Mouse (Mus musculus): ENCODE results near the gene Ltbr. TPM values are rescaled to one million over a fixed set of nuclear protein-coding genes. Genes with fewer than 3 reads are reported as not detected.

Ltbr gene
- total and polyA plus RNA-seq, 2 experiments from 2014 or later, result 38.3 to 76.7 TPM

DNA sequence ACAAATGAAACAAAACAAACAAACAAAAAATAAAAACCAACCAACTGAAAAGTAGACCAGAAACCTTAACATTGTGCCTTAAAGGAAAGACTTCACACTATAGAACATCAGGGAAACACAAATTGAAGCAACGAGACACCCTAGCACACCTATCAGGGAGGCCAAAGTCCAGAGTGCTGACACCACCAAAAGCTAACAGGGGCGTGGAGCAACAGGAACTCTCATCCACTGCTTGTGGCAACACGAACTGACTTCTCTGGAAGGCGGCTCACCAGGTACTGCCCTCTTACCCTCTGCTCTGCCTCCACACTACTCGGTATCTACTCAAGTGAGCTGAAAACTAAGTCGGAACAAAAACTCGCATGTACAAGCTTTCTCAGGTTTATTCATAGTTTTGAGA is 21.4 kb downstream of the Ltbr start:
- ATAC-seq (ENCODE audit: insufficient read depth, low read depth) (no peak), DNase-seq (ENCODE audit: low spot score) (no peak)
- Histone ChIP-seq H3K27ac (ENCODE audit: low read depth) (no peak overlapping the region), H3K4me3 (ENCODE audit: low read depth, low read length) (no peak overlapping the region), H3K9me3 (replicated peaks; ENCODE audit: control insufficient read depth, low read length) (no peaks in the 10 kb centered on the region), H3K9ac (replicated peaks; ENCODE audit: low read depth, low read length) (no peak overlapping the region), H3K36me3 (replicated peaks; ENCODE audit: control insufficient read depth, insufficient read depth, low read length) (no peaks in the 10 kb centered on the region), H3K4me2 (ENCODE audit: low read depth, low read length) (no peak overlapping the region), H3K27me3 (ENCODE audit: control insufficient read depth, insufficient read depth, low read length) (0 out of 2 replicates have a peak, but pooled peaks cover 3% of the 10 kb centered on the region), H3K4me1 (ENCODE audit: control insufficient read depth, insufficient read depth) (no peaks in the 10 kb centered on the region)
- TF ChIP-seq EP300 (IDR thresholded peaks at IDR 0.05; ENCODE audit: low read depth) (no peak), CTCF (IDR thresholded peaks at IDR 0.05; ENCODE audit: low read depth) (no peak)
- WGBS, result 85% methylated on average over 7 of the region's 7 CpGs

DNA sequence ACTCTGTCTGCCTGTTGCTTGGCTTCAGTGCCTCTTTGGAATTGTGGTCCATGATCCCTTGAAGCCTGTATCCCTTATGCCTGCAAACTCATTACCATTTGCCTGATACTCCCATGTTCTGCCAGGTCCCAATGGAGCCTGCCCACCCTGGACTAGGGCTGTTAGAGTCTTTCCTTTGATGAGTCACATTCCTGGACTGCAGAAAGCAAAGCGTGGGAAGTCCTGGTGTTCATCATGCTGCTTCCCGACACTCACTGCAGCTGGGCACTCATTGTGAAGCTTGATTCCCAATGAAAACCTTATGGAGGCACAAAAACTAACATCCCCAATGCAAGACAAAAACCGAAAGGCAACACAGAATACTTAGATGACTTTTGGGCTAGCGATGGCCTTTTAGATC is 22.4 kb downstream of the Ltbr start:
- H3K9me3 ChIP-seq (replicated peaks; ENCODE audit: control insufficient read depth, low read length), result no peaks in the 10 kb centered on the region
- WGBS, result 57% methylated on average over 4 of the region's 4 CpGs
- H3K4me2 ChIP-seq (ENCODE audit: low read depth, low read length), result no peak overlapping the region
- no peak overlapping the region for H3K27ac ChIP-seq (ENCODE audit: low read depth)
- no peak overlapping the region for H3K4me3 ChIP-seq (ENCODE audit: low read depth, low read length)
- ATAC-seq (ENCODE audit: insufficient read depth, low read depth) (no peak), DNase-seq (ENCODE audit: low spot score) (no peak)
- no peaks in the 10 kb centered on the region for H3K4me1 ChIP-seq (ENCODE audit: control insufficient read depth, insufficient read depth)
- H3K9ac ChIP-seq (replicated peaks; ENCODE audit: low read depth, low read length), result no peak overlapping the region
- 0 out of 2 replicates have a peak, but pooled peaks cover 3% of the 10 kb centered on the region for H3K27me3 ChIP-seq (ENCODE audit: control insufficient read depth, insufficient read depth, low read length)
- no peaks in the 10 kb centered on the region for H3K36me3 ChIP-seq (replicated peaks; ENCODE audit: control insufficient read depth, insufficient read depth, low read length)
- TF ChIP-seq CTCF (IDR thresholded peaks at IDR 0.05; ENCODE audit: low read depth) (no peak), EP300 (IDR thresholded peaks at IDR 0.05; ENCODE audit: low read depth) (no peak)

DNA sequence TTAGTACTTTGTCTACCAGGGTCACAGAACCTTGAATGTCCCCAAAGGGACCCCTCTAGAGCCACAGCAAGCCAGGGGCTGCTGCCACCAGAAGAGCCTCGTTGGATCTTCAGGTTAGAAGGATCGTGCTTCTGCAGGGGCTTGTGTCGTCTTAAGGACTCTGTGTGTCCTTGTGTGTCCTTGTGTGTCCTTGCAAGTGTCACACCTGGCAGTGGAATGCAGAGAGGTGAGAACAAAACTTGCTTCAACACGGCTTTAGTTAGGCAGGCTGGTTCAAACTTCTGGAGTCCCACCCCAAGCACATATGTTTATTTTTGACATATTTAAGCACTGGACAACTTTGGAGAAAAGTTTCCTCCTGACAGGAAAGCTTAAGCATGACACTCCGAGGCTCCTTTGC is 25.0 kb downstream of the Ltbr start:
- no peak overlapping the region for H3K9ac ChIP-seq (replicated peaks; ENCODE audit: low read depth, low read length)
- H3K4me2 ChIP-seq (ENCODE audit: low read depth, low read length), result no peak overlapping the region
- H3K36me3 ChIP-seq (replicated peaks; ENCODE audit: control insufficient read depth, insufficient read depth, low read length), result no peaks in the 10 kb centered on the region
- ATAC-seq (ENCODE audit: insufficient read depth, low read depth), result no peak
- H3K27me3 ChIP-seq (ENCODE audit: control insufficient read depth, insufficient read depth, low read length), result 0 out of 2 replicates have a peak, but pooled peaks cover 3% of the 10 kb centered on the region
- H3K4me1 ChIP-seq (ENCODE audit: control insufficient read depth, insufficient read depth), result no peaks in the 10 kb centered on the region
- TF ChIP-seq CTCF (IDR thresholded peaks at IDR 0.05; ENCODE audit: low read depth) (no peak), EP300 (IDR thresholded peaks at IDR 0.05; ENCODE audit: low read depth) (no peak)
- H3K9me3 ChIP-seq (replicated peaks; ENCODE audit: control insufficient read depth, low read length), result peaks cover 5% of the 10 kb centered on the region; the same call in 1 of the 2 replicates
- 55% methylated on average over 5 of the region's 5 CpGs for WGBS
- no peak for DNase-seq (ENCODE audit: low spot score)
- no peak overlapping the region for H3K27ac ChIP-seq (ENCODE audit: low read depth)
- H3K4me3 ChIP-seq (ENCODE audit: low read depth, low read length), result no peak overlapping the region

DNA sequence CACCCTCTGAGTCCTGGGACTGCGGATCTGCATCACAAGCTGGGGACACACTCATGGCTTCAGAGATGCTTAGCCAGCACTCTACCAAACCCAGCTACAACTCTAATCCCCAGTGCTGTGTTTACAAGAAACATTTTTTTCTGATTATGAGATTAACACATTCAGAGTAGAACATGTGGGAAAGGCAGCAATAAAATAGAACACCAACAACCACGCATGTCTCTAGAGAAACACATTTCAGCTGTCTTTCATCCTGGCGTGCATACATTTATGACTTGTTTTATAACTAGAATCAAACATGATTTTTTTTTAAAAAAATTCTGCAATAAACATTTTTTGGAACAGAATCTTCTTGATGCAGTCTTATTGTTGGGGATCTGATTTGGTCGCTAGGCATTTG is 26.7 kb downstream of the Ltbr start:
- no peaks in the 10 kb centered on the region for H3K4me1 ChIP-seq (ENCODE audit: control insufficient read depth, insufficient read depth)
- no peak for TF ChIP-seq CTCF (IDR thresholded peaks at IDR 0.05; ENCODE audit: low read depth)
- no peak for TF ChIP-seq EP300 (IDR thresholded peaks at IDR 0.05; ENCODE audit: low read depth)
- WGBS, result 85% methylated on average over 4 of the region's 4 CpGs
- H3K4me2 ChIP-seq (ENCODE audit: low read depth, low read length), result no peak overlapping the region
- no peak overlapping the region for H3K4me3 ChIP-seq (ENCODE audit: low read depth, low read length)
- H3K36me3 ChIP-seq (replicated peaks; ENCODE audit: control insufficient read depth, insufficient read depth, low read length), result no peaks in the 10 kb centered on the region
- DNase-seq (ENCODE audit: low spot score), result no peak
- no peak overlapping the region for H3K9ac ChIP-seq (replicated peaks; ENCODE audit: low read depth, low read length)
- no peak for ATAC-seq (ENCODE audit: insufficient read depth, low read depth)
- peaks cover 5% of the 10 kb centered on the region; the same call in 1 of the 2 replicates for H3K9me3 ChIP-seq (replicated peaks; ENCODE audit: control insufficient read depth, low read length)
- H3K27me3 ChIP-seq (ENCODE audit: control insufficient read depth, insufficient read depth, low read length), result no peaks in the 10 kb centered on the region
- H3K27ac ChIP-seq (ENCODE audit: low read depth), result no peak overlapping the region

DNA sequence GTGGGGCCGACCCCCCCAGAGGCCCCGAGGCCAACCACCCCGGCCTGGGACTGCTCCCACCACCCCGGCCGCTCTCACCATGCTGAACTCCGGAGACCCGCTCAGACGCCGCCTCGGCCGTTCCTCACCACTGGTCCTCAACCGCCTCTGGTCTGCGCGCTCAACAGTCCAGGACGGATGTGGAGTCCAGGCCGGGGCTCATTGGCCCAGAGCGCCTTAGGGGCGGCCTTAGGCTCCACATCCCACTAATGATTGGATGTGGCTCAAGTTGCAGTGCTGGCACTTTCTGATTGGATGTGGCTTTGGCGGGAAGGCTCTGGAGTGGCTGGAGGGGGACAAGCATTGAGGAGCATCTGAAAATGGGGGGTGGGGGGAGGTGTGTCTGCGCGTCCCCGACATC is 27.8 kb downstream of the Ltbr start, which contains the start of gene Tuba3a:
TSS of gene Tuba3a (minus strand) at position 153 of the 400 bp plus-strand sequence.
- Histone ChIP-seq H3K9me3 (replicated peaks; ENCODE audit: control insufficient read depth, low read length) (peaks cover 5% of the 10 kb centered on the region; the same call in 1 of the 2 replicates), H3K4me2 (ENCODE audit: low read depth, low read length) (no peak within 1 kb of the TSS), H3K4me3 (ENCODE audit: low read depth, low read length) (no peak within 1 kb of the TSS), H3K4me1 (ENCODE audit: control insufficient read depth, insufficient read depth) (no peaks in the 10 kb centered on the region), H3K9ac (replicated peaks; ENCODE audit: low read depth, low read length) (no peak within 1 kb of the TSS), H3K36me3 (replicated peaks; ENCODE audit: control insufficient read depth, insufficient read depth, low read length) (no peaks in the 10 kb centered on the region), H3K27me3 (ENCODE audit: control insufficient read depth, insufficient read depth, low read length) (no peaks in the 10 kb centered on the region), H3K27ac (ENCODE audit: low read depth) (no peak within 1 kb of the TSS)
- TF ChIP-seq CTCF (IDR thresholded peaks at IDR 0.05; ENCODE audit: low read depth) (no peak), EP300 (IDR thresholded peaks at IDR 0.05; ENCODE audit: low read depth) (no peak)
- DNase-seq (ENCODE audit: low spot score), result no peak
- ATAC-seq (ENCODE audit: insufficient read depth, low read depth), result no peak
- 95% methylated on average over 22 of the region's 22 CpGs for WGBS

DNA sequence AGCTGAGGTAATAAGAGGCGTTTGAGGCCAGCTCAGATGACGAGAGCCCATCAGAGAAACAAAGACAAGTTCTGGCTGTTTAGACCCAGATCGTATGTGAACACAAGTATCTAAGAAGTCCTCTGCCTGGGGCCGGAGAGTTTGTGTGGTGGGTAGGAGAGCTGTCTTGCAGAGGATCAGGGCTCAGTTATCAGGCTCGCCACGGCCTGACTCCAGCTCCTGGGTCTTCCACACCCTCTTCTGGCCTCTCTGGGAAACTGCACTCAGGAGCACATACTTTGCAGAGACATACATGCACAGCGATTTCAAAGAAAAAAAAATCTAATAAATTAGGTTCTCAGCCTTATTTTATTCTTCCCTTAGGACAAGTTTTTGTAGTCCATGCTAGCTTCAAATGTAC is 28.9 kb downstream of the Ltbr start:
- no peak for ATAC-seq (ENCODE audit: insufficient read depth, low read depth)
- H3K4me3 ChIP-seq (ENCODE audit: low read depth, low read length), result no peak overlapping the region
- no peak for TF ChIP-seq CTCF (IDR thresholded peaks at IDR 0.05; ENCODE audit: low read depth)
- TF ChIP-seq EP300 (IDR thresholded peaks at IDR 0.05; ENCODE audit: low read depth), result no peak
- 84% methylated on average over 7 of the region's 7 CpGs for WGBS
- no peak overlapping the region for H3K27ac ChIP-seq (ENCODE audit: low read depth)
- no peak overlapping the region for H3K4me2 ChIP-seq (ENCODE audit: low read depth, low read length)
- no peak overlapping the region for H3K9ac ChIP-seq (replicated peaks; ENCODE audit: low read depth, low read length)
- no peaks in the 10 kb centered on the region for H3K4me1 ChIP-seq (ENCODE audit: control insufficient read depth, insufficient read depth)
- DNase-seq (ENCODE audit: low spot score), result no peak
- no peaks in the 10 kb centered on the region for H3K36me3 ChIP-seq (replicated peaks; ENCODE audit: control insufficient read depth, insufficient read depth, low read length)
- no peaks in the 10 kb centered on the region for H3K27me3 ChIP-seq (ENCODE audit: control insufficient read depth, insufficient read depth, low read length)
- H3K9me3 ChIP-seq (replicated peaks; ENCODE audit: control insufficient read depth, low read length), result peaks cover 5% of the 10 kb centered on the region; the same call in 1 of the 2 replicates

Measured in heart, postnatal 0 days (tissue).